Mouse (Mus musculus) heart, postnatal 0 days (tissue): Measurements from ENCODE around the gene Psmb10.

ENCODE experiments used
- CTCF ChIP-seq: IDR thresholded peaks from 2 replicates; pipeline ENCODE4 v1.5.1; 2016; ENCODE audit warnings: antibody characterized with exemption, control low read depth, low read depth
- EP300 ChIP-seq: IDR thresholded peaks from 2 replicates; pipeline ENCODE4 v1.6.1; 2016; ENCODE audit warnings: antibody characterized with exemption, low read depth

DNA sequence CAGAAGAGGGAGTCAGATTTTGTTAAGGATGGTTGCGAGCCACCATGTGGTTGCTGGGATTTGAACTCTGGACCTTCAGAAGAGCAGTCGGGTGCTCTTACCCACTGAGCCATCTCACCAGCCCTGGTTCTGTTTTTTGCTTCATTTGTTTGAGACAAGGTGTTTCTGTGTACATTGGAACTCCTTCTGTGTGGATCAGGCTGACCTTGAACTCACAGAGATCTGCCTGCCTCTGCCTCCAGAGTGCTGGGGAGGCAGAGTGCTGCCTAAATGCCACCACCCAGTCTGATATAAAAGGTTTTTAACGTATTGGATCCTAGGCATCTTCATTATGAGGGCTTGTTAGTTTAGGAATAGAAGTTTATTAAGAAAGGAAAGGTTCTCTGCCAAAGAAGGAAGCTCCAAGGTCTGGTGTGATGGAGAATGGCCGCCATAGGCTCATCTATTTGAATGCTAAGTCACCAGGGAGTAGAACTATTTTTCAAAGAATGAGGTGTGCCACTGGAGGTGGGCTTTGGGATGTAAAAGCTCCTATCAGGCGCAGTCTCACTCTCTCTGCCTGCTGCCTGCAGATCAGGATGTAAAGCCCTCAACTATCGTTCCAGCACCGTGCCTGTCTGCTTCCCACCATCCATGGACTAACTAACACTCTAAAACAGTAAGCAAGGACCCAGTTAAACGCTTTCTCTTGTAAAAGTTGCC is 32.9 kb upstream of the Psmb10 start:
- TF ChIP-seq CTCF (no peak), EP300 (no peak)
